Mouse (Mus musculus): ENCODE data around the gene St3gal5.

- no peak for TF ChIP-seq CTCF (IDR thresholded peaks at IDR 0.05; ENCODE audit: low read depth)
- TF ChIP-seq EP300 (IDR thresholded peaks at IDR 0.05; ENCODE audit: low read depth): no peak
Measured at GRCm38 (mm10) chr6:72051247-72051646, 46.1 kb upstream of the St3gal5 start.
